Mouse (Mus musculus): ENCODE measurements around the gene Rrp15. TPM values are rescaled to one million over a fixed set of nuclear protein-coding genes. Genes with fewer than 3 reads are reported as not detected.

Rrp15 gene
- polyA plus RNA-seq, 1 experiment from 2014 or later, result 26.9 TPM

- peak overlapping the region; percentile 66 for H3K27ac ChIP-seq (ENCODE audit: low read depth, low read length)
- under 1% methylated on average over 36 of the region's 36 CpGs for WGBS
- no peak for ATAC-seq
Measured at GRCm38 (mm10) chr1:186703980-186704701, 45.0 kb downstream of the Rrp15 start.

GRCm38 (mm10) chr1:186703256-186703979 is 45.7 kb downstream of the Rrp15 start:
- Histone ChIP-seq H3K4me3 (ENCODE audit: low read length) (peak overlapping the region; percentile 80), H3K4me2 (ENCODE audit: low read length) (peak overlapping the region; percentile 96), H3K9me3 (ENCODE audit: control insufficient read depth, low read length) (no peaks in the 10 kb centered on the region), H3K27me3 (replicated peaks; ENCODE audit: control insufficient read depth, insufficient read depth, low read length) (no peaks in the 10 kb centered on the region; the same call in 1 of the 2 replicates), H3K27ac (ENCODE audit: low read depth, low read length) (peak overlapping the region; percentile 66), H3K9ac (ENCODE audit: low read depth, low read length) (peak overlapping the region; percentile 65), H3K4me1 (ENCODE audit: control insufficient read depth, insufficient read depth, low read depth, low read length) (peaks cover 14% of the 10 kb centered on the region), H3K36me3 (ENCODE audit: control insufficient read depth, insufficient read depth, low read length) (no peaks in the 10 kb centered on the region)
- no peak for ATAC-seq
- 1% methylated on average over 15 of the region's 15 CpGs for WGBS

More at GRCm38 (mm10) chr1:186703980-186704701, 45.0 kb downstream of the Rrp15 start:
- Histone ChIP-seq H3K4me3 (ENCODE audit: low read length) (peak overlapping the region; percentile 80), H3K4me2 (ENCODE audit: low read length) (peak overlapping the region; percentile 96), H3K27me3 (replicated peaks; ENCODE audit: control insufficient read depth, insufficient read depth, low read length) (no peaks in the 10 kb centered on the region; the same call in 1 of the 2 replicates), H3K9ac (ENCODE audit: low read depth, low read length) (peak overlapping the region; percentile 65), H3K36me3 (ENCODE audit: control insufficient read depth, insufficient read depth, low read length) (no peaks in the 10 kb centered on the region), H3K4me1 (ENCODE audit: control insufficient read depth, insufficient read depth, low read depth, low read length) (peaks cover 14% of the 10 kb centered on the region), H3K9me3 (ENCODE audit: control insufficient read depth, low read length) (no peaks in the 10 kb centered on the region)

GRCm38 (mm10) chr1:186702391-186703255 is 46.5 kb downstream of the Rrp15 start:
- Histone ChIP-seq H3K27me3 (replicated peaks; ENCODE audit: control insufficient read depth, insufficient read depth, low read length) (no peaks in the 10 kb centered on the region; the same call in 1 of the 2 replicates), H3K4me2 (ENCODE audit: low read length) (peak overlapping the region; percentile 96), H3K9ac (ENCODE audit: low read depth, low read length) (peak overlapping the region; percentile 30), H3K4me1 (ENCODE audit: control insufficient read depth, insufficient read depth, low read depth, low read length) (peaks cover 14% of the 10 kb centered on the region), H3K27ac (ENCODE audit: low read depth, low read length) (peak overlapping the region; percentile 51), H3K9me3 (ENCODE audit: control insufficient read depth, low read length) (no peaks in the 10 kb centered on the region), H3K36me3 (ENCODE audit: control insufficient read depth, insufficient read depth, low read length) (no peaks in the 10 kb centered on the region), H3K4me3 (ENCODE audit: low read length) (peak overlapping the region; percentile 80)
- peak; percentile 36; the same call in 1 of the 2 replicates for ATAC-seq
- WGBS, result 12% methylated on average over 15 of the region's 15 CpGs

- Histone ChIP-seq H3K4me1 (ENCODE audit: control insufficient read depth, insufficient read depth, low read depth, low read length) (peaks cover 13% of the 10 kb centered on the region), H3K4me2 (ENCODE audit: low read length) (0 out of 2 replicates have a peak overlapping the region, but pooled peaks have one; percentile 3), H3K27me3 (replicated peaks; ENCODE audit: control insufficient read depth, insufficient read depth, low read length) (no peaks in the 10 kb centered on the region), H3K27ac (ENCODE audit: low read depth, low read length) (no peak overlapping the region), H3K9ac (ENCODE audit: low read depth, low read length) (no peak overlapping the region), H3K9me3 (ENCODE audit: control insufficient read depth, low read length) (no peaks in the 10 kb centered on the region), H3K4me3 (ENCODE audit: low read length) (no peak overlapping the region), H3K36me3 (ENCODE audit: control insufficient read depth, insufficient read depth, low read length) (no peaks in the 10 kb centered on the region)
- 63% methylated on average over 8 of the region's 8 CpGs for WGBS
- ATAC-seq, result no peak
Measured at GRCm38 (mm10) chr1:186701206-186701905, 47.8 kb downstream of the Rrp15 start.

- H3K27ac ChIP-seq (ENCODE audit: low read depth, low read length), result no peak overlapping the region
- no peak overlapping the region for H3K4me3 ChIP-seq (ENCODE audit: low read length)
- no peaks in the 10 kb centered on the region for H3K36me3 ChIP-seq (ENCODE audit: control insufficient read depth, insufficient read depth, low read length)
- WGBS, result 71% methylated on average over 3 of the region's 3 CpGs
- H3K9me3 ChIP-seq (ENCODE audit: control insufficient read depth, low read length), result no peaks in the 10 kb centered on the region
- H3K9ac ChIP-seq (ENCODE audit: low read depth, low read length), result no peak overlapping the region
- H3K27me3 ChIP-seq (replicated peaks; ENCODE audit: control insufficient read depth, insufficient read depth, low read length), result no peaks in the 10 kb centered on the region
- H3K4me1 ChIP-seq (ENCODE audit: control insufficient read depth, insufficient read depth, low read depth, low read length), result peaks cover 10% of the 10 kb centered on the region
- H3K4me2 ChIP-seq (ENCODE audit: low read length), result no peak overlapping the region
- ATAC-seq, result no peak
Measured at GRCm38 (mm10) chr1:186700496-186700895, 48.7 kb downstream of the Rrp15 start.

- H3K27ac ChIP-seq (ENCODE audit: low read depth, low read length), result no peak overlapping the region
- H3K27me3 ChIP-seq (replicated peaks; ENCODE audit: control insufficient read depth, insufficient read depth, low read length), result no peaks in the 10 kb centered on the region
- H3K4me2 ChIP-seq (ENCODE audit: low read length), result no peak overlapping the region
- H3K9me3 ChIP-seq (ENCODE audit: control insufficient read depth, low read length), result no peaks in the 10 kb centered on the region
- no peak overlapping the region for H3K9ac ChIP-seq (ENCODE audit: low read depth, low read length)
- WGBS, result 78% methylated on average over 15 of the region's 15 CpGs
- no peaks in the 10 kb centered on the region for H3K36me3 ChIP-seq (ENCODE audit: control insufficient read depth, insufficient read depth, low read length)
- H3K4me1 ChIP-seq (ENCODE audit: control insufficient read depth, insufficient read depth, low read depth, low read length), result peaks cover 3% of the 10 kb centered on the region
- H3K4me3 ChIP-seq (ENCODE audit: low read length), result no peak overlapping the region
- no peak for ATAC-seq
Measured at GRCm38 (mm10) chr1:186698583-186699338, 50.4 kb downstream of the Rrp15 start.

GRCm38 (mm10) chr1:186696231-186696630 is 52.9 kb downstream of the Rrp15 start:
- Histone ChIP-seq H3K9me3 (ENCODE audit: control insufficient read depth, low read length) (no peaks in the 10 kb centered on the region), H3K4me2 (ENCODE audit: low read length) (no peak overlapping the region), H3K4me1 (ENCODE audit: control insufficient read depth, insufficient read depth, low read depth, low read length) (no peaks in the 10 kb centered on the region), H3K36me3 (ENCODE audit: control insufficient read depth, insufficient read depth, low read length) (no peaks in the 10 kb centered on the region), H3K9ac (ENCODE audit: low read depth, low read length) (no peak overlapping the region), H3K4me3 (ENCODE audit: low read length) (no peak overlapping the region), H3K27me3 (replicated peaks; ENCODE audit: control insufficient read depth, insufficient read depth, low read length) (no peaks in the 10 kb centered on the region), H3K27ac (ENCODE audit: low read depth, low read length) (no peak overlapping the region)
- WGBS, result 89% methylated on average over 9 of the region's 9 CpGs
- ATAC-seq, result no peak

- Histone ChIP-seq H3K4me3 (ENCODE audit: low read length) (no peak overlapping the region), H3K9ac (ENCODE audit: low read depth, low read length) (no peak overlapping the region), H3K9me3 (ENCODE audit: control insufficient read depth, low read length) (no peaks in the 10 kb centered on the region), H3K36me3 (ENCODE audit: control insufficient read depth, insufficient read depth, low read length) (no peaks in the 10 kb centered on the region), H3K4me2 (ENCODE audit: low read length) (no peak overlapping the region), H3K4me1 (ENCODE audit: control insufficient read depth, insufficient read depth, low read depth, low read length) (no peaks in the 10 kb centered on the region), H3K27me3 (replicated peaks; ENCODE audit: control insufficient read depth, insufficient read depth, low read length) (no peaks in the 10 kb centered on the region), H3K27ac (ENCODE audit: low read depth, low read length) (no peak overlapping the region)
- 69% methylated on average over 4 of the region's 4 CpGs for WGBS
- ATAC-seq, result no peak
Measured at GRCm38 (mm10) chr1:186695361-186695760, 53.8 kb downstream of the Rrp15 start.

Measured in hindbrain, embryonic 16.5 days (tissue).